Mouse (Mus musculus): ENCODE data around the gene Ccdc153.

DNA sequence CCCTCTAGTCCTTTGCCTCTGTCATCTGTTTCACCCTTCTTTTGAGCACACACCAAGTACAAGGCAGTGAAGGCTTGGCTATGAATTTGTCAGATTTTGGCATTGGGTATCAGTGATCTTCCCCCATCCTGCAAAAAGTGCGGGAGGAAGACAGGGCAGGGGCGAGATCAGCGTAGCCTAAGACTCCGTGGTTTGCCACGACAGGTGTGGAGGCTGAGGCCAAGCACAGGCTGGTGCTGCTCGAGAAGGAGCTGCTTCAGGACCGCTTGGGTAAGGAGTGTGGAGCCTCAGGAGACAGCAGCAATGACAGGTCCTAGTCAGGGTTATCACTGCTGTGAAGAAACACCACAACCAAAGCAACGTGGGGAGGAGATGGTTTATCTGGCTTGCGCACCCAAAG lies 942 bp downstream of the Ccdc153 start:
- TF ChIP-seq GATA1 (IDR thresholded peaks at IDR 0.05; ENCODE audit: borderline replicate concordance, low read length) = no peak
- no peak for TF ChIP-seq FLI1 (IDR thresholded peaks at IDR 0.05; ENCODE audit: low read length)

Measured in megakaryocyte, embryonic 14.5 days (primary cell).